Mouse (Mus musculus) left cerebral cortex, postnatal 10 days (tissue): ENCODE data around the gene Wnt1. TPM values are rescaled to one million over a fixed set of nuclear protein-coding genes. Genes with fewer than 3 reads are reported as not detected.
A peak's percentile ranks its signal among the peaks of the same experiment; 100 is the strongest.
"Not testable (repeated sequence)": the region's sequence is repeated elsewhere in the genome, so short reads cannot be mapped to it uniquely, and the experiment has no call there.

ENCODE experiments used
- DNase-seq, 2 experiments: peaks; one replicate each; pipeline ENCODE4 v3.0.0; 2021 to 2022; ENCODE audit warnings: low spot score in 2 of 2, mixed read lengths in 1 of 2; ENCODE audit errors: extremely low spot score in 1 of 2
- intact Hi-C: fragments of 180-260 bp; cut with DNase I; formaldehyde crosslinking; loops from one replicate; pipeline ENCODE4 v1.15.1; 2025
- total RNA-seq, 2 experiments: library from RNA; stranded (reverse); gene quantifications; 2 replicates each; pipeline ENCODE4 v1.2.3; 2021

Wnt1 gene
- not detected for total RNA-seq

GRCm38 (mm10) chr15:98789661-98790535, at the start of gene Wnt1:
Gene Wnt1 (plus strand): TSS chr15:98789857.
- intact Hi-C loops: loop anchor here (5.0 kb wide), 2 partner anchors 73 to 128 kb away; partner anchors contain the start of gene Ddx23
- DNase-seq: peak in 1 of 2 experiments; percentile 71

DNA sequence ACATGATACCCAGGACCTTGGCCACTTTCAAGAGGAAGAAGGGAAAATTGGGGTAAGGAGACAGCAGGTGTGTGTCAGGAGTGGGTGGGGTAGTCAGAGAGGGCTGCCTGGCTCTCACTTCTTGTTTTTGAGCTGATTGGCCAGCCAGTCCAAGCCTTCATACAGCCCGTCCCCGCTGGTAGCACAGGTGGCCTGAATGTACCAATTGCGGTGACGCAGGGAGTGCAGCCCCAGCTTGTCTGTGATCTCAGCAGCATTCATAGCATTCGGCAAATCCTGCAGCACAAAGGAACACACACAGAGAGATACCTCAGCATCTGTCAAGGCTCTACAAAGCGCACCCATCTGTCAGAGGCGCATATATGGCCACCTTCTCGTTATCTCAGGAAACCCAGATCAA, 49.4 kb upstream of the Wnt1 start:
- intact Hi-C loops: no loop called here
- DNase-seq: no peak

DNA sequence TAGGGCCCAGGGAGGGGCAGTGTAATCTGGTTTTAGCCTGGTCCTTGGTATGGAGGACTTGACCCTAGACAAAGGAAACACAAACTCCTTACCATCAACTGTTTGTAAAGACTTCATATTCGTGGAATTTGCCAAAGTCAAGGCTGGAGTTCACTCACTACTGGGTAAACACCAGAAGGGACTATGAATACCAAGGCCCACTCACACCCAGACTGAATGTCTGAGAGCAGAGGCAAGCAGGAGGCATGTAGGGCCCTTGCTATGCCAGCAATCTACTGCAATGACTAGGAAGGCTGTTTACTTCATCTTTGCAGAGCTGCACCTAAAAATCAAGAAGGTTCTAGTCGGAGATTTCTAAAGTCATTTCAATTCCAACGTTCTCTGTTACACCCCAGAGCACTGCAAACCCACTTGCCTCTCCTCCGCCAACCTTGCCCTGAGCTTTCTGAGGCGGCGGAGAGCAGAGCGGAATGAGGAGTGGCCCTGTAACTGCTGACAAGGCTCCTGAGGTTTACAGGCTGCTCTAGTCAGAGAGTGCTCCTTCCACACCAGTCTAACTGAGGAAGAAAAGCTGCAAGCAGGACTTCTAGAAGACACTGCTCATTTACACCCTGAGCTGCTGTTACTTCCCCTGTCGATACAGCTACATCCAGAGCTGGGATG, 46.8 kb upstream of the Wnt1 start:
- intact Hi-C loops: no loop called here
- no peak for DNase-seq

DNA sequence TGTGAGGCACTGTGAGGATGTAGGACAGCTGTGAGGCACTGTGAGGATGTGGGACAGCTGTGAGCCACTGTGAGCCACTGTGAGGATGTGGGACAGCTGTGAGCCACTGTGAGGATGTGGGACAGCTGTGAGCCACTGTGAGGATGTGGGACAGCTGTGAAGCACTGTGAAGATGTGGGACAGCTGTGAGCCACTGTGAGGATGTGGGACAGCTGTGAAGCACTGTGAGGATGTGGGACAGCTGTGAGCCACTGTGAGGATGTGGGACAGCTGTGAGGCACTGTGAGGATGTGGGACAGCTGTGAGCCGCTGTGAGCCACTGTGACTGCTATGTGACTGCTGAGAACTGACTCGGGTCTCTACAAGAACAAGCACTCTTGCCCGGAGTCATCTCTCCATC, 45.8 kb upstream of the Wnt1 start:
- DNase-seq, intact Hi-C loops: not testable (repeated sequence)

DNA sequence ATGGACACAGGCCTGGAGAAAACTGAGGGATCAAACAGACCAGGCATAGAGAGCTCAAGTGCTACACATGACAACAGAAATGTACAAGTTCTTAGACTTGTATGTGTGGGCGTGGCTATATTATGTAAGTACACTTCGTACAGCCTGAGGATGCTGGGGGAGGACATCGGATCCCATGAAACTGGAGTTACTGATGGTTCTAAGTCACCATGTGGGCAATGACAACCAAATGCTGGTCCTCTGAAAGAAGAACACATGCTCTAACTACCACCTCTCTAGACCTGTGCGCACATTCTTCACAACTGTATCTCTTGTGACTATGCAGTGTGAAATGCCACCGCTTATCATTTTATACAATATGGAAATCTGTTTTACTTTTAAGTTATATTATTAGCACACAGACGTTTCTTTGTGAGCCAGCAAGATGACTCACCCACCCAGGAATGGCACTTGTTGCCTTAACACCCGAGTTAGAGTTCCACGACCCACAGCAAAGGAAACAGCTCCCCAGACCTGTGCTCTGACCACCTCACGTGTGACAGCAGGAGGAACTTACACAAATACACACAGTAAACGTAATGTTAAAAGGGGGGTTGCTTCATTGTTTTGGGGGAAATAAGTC, 43.2 kb upstream of the Wnt1 start:
- intact Hi-C loops: no loop called here

DNA sequence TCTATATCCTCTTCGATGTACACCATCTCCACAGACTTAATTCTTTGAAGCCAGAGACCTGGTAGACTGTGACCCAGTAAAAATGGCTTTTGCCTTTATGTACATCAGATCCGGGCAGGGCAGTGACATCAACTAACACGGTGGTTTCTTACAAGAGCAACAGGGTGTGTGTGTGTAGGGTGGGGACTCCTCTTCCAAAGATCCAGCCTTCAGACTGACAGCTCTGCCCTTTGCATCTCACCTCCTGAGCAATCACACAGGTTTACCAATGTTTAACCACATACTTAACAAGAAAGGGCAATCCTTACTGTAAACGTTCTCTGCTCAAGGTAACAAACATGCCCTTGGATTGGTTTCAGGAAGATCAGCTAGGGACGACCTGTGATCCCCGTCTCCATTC, 42.4 kb upstream of the Wnt1 start:
- intact Hi-C loops: no loop called here
- DNase-seq: no peak

More for the DNA sequence above, 43.2 kb upstream of the Wnt1 start:
- no peak for DNase-seq

GRCm38 (mm10) chr15:98749093-98749492, 40.6 kb upstream of the Wnt1 start:
- no peak for DNase-seq
- intact Hi-C loops: no loop called here

DNA sequence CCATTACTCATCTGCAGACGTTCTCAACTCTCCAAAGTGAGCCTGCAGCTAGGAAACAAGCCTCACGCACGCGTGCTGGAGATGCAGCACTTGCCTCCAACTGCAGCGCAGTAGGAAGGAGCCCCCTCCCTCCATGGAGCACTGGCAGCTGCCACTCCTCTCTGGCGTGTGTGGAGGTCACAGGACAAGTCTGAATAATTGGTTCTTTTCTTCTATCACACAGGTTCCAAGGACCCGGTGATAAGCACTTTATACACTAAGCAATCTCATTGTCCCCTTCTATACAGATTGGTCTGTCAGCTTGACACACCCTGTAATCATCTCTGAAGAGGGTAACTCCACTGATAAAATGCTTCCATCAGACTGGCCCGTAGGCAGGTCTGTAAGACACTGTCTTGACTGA, 36.6 kb upstream of the Wnt1 start:
- intact Hi-C loops: no loop called here
- DNase-seq: no peak

GRCm38 (mm10) chr15:98754125-98754524, 35.5 kb upstream of the Wnt1 start:
- DNase-seq: no peak
- intact Hi-C loops: no loop called here

GRCm38 (mm10) chr15:98762201-98762621, 27.4 kb upstream of the Wnt1 start:
- intact Hi-C loops: no loop called here
- peak; percentile 56 to 91 for DNase-seq

DNA sequence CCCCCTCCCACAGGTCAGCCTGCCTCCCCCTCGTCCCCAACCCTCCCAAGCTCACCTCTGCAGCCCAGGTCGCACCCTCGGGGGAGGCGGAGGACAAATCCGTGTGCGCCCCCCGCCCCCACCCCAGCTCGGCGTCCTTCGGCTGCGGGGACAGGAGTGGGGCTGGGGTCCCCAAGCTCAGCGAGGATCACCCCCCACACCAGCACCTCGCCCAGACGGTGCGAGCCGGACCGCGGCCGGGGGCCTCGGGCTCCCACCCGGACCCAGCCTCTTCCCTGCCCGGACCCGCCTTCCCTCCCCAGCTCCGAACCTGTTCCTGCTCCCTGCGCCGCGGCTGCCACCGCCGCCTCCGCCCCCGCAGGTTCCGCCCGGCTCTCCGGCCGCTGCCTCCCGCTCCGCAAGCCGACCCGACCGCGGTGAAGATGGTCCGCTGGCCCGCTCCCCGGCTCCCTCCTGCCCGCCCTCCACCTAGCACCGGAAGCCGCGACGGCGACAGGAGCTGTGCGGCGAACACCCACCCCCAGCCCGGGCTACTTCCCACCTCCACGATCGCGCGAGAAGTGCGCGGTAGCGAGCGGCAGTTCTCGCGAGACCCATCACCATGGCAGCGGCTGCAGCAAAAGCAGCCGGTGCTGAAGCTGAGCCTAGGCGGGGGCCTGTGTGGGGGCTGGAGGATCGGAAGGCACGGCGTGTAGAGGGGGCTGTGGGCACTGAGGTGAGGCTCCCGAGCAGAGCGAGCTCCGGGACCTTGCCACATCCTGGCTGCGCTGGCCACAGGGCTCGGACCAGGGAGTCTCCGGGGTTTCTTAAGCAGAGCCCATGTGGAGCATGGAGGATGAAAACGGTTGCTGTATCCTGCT, 26.8 kb upstream of the Wnt1 start, which contains the start of gene Arf3:
Gene Arf3 (minus strand): TSS at position 545 of the 860 bp plus-strand sequence.
- DNase-seq: peak; percentile 95 to 98
- intact Hi-C loops: no loop called here

DNA sequence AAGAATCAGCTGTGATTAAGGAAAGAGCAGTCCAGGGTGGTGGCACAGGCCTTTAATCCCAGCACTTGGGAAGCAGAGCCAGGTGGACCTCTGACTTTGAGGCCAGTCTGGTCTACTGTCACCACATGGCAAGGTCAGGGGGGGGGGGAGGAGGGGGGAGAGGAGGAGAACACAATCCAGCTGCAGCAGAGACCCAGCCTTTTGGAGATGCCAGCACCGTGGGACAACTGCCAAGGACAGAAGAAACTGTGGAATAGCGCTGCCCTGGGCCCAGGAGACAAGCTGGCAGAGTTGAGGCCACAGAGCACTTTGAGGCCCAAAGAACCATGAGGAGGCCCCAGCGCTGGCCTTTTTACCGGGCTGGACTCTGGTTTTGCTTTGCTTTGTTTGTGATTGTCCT, 23.7 kb upstream of the Wnt1 start:
- intact Hi-C loops: no loop called here
- DNase-seq: no peak

GRCm38 (mm10) chr15:98768259-98768658, 21.4 kb upstream of the Wnt1 start:
- no peak for DNase-seq
- intact Hi-C loops: no loop called here

DNA sequence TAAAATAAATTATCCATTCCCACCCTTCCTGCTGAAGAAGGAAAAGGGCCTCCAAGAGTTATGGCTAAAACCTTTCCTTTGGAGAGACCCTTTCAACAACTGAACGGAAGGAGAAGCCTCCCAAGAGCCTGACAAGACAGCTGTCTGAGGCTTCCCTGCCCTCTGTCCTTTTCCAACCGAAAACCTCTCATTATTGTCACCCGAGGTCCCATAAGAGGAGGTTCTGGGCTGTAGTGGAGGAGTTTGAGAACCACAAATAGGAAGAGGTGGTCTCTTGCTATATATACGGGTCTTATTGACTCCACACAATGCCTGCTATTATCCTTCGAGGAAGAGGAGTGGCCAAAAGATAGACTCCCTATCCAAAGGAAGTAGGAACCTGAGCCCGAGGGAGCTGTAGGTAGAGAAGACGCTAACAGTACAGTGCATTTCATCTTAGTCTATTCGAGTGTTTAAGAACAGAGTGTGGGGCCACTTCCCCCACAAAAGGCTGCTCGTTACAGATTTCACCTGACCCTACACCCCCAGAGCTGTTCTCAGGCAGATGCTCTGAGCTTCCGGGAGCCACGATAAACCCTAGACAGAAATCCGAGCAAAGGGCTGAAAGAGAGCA, 17.7 kb upstream of the Wnt1 start:
- intact Hi-C loops: no loop called here
- no peak for DNase-seq

DNA sequence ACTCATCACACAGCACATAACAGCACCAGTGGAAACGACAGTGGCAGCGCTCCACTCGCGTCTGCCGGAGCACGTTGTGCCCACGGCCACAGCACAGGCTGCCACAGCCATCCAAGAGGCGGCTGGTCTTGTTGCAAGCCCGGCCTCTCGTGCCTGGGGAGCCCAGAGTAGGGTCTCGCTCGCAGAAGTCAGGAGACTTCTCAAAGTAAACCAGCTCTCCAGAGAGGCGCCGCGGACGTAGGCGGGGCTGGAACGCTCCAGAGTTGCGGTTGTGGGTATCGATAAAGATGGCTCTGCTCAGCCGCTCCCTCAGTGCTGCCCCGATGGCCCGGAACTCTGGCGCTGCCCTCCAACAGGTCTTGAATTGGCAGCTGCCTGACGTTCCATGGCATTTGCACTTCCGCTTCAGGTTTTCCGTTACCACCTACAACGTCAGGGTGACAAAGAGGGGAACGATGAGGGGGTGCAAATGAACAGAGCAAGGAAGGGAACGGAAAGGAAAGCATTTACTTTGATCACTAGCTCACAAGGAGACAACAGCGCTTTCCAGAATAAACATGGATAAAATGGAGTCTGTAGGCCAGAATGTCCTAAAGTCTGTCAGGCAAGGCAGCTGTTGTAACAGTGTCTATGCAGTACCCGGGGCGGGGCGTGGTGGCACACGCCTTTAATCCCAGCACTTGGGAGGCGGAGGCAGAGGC, 17.0 kb upstream of the Wnt1 start:
- DNase-seq: peak in 1 of 2 experiments; percentile 38
- intact Hi-C loops: no loop called here

- intact Hi-C loops: no loop called here
- no peak for DNase-seq
These were observed 15.6 kb upstream of the Wnt1 start for GRCm38 (mm10) chr15:98774096-98774495.

- no peak for DNase-seq
- intact Hi-C loops: no loop called here
These were observed 14.1 kb upstream of the Wnt1 start for GRCm38 (mm10) chr15:98775533-98775932.
